ENCODE assay signal across 8 mouse cellular contexts in the genomic region with DNA sequence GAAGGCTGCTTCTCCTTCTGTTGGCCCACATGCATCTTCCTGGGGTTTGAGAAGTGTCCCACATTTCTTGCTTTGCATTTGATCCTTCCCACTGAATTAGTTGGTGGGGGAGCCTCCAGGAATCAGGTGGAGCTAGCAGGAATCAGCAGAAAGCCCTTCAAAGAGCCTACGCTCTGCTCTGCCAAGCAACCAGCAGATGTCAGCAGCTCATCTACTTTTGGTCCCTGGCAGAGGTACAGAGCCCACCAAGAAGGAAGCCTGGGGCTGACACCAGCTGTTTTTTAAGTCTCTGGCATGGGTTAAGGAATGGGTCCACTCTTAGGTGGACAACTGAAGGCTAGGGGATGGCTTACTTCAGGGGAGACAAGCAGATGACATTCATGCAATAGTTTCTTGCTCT.
DNase-seq lines count a peak whose midpoint lies in the region; ATAC-seq and TF ChIP-seq lines count a peak whose summit lies in the region.

No protein-coding gene starts in this region.

- peak; percentile 44 for TF ChIP-seq CTCF in ES-Bruce4 (IDR thresholded peaks at IDR 0.05; ENCODE audit: low read depth, low read length)

- DNase-seq in cerebellum, adult 18-20 months = peak; percentile 21 to 22
- DNase-seq in embryo, embryonic 11 days = peak; percentile 82
- peak; percentile 53 for DNase-seq in limb, embryonic 11.5 days (ENCODE audit: low spot score)
- DNase-seq in right cerebral cortex, postnatal 10 days (ENCODE audit: low spot score in 2 of 2) = peak; percentile 62 to 69
- no peak for DNase-seq in urinary bladder, postnatal 4 days (ENCODE audit: low spot score in 2 of 2)

- no peak for TF ChIP-seq EP300 in ES-Bruce4 (IDR thresholded peaks at IDR 0.05; ENCODE audit: insufficient read depth, low read depth, low read length)

- H3K9me3 ChIP-seq in ES-Bruce4 (replicated peaks; ENCODE audit: control insufficient read depth, insufficient read depth, low read length, poor library complexity, severe bottlenecking) = peaks cover 6% of the 10 kb centered on the region; the same call in 1 of the 2 replicates
- peaks cover 3% of the 10 kb centered on the region; the same call in 1 of the 2 replicates for H3K9me3 ChIP-seq in intestine, embryonic 16.5 days (ENCODE audit: control insufficient read depth, low read length)
- H3K9me3 ChIP-seq in limb, embryonic 11.5 days (ENCODE audit: control insufficient read depth, low read length) = no peaks in the 10 kb centered on the region

- no peak for TF ChIP-seq POLR2A in ES-Bruce4 (IDR thresholded peaks at IDR 0.05; ENCODE audit: insufficient read depth, low read length)

- no peak overlapping the region for H3K4me2 ChIP-seq in intestine, embryonic 16.5 days (ENCODE audit: low read depth, low read length)
- no peak overlapping the region for H3K4me2 ChIP-seq in limb, embryonic 11.5 days (ENCODE audit: low read depth, severe bottlenecking)

- H3K27ac ChIP-seq in ES-Bruce4 (ENCODE audit: insufficient read depth, low read length) = no peak overlapping the region
- no peak overlapping the region for H3K27ac ChIP-seq in intestine, embryonic 16.5 days (ENCODE audit: low read length)
- H3K27ac ChIP-seq in limb, embryonic 11.5 days (replicated peaks; ENCODE audit: low read depth, low read length) = no peak overlapping the region

- no peaks in the 10 kb centered on the region for H3K4me1 ChIP-seq in ES-Bruce4 (ENCODE audit: control insufficient read depth, insufficient read depth, low read length)
- H3K4me1 ChIP-seq in intestine, embryonic 16.5 days (ENCODE audit: control insufficient read depth, insufficient read depth, low read length) = no peaks in the 10 kb centered on the region
- H3K4me1 ChIP-seq in limb, embryonic 11.5 days (ENCODE audit: control insufficient read depth, insufficient read depth, low read length) = no peaks in the 10 kb centered on the region

- WGBS in intestine, embryonic 16.5 days = 12% methylated on average over 1 of the region's 1 CpGs
- 22% methylated on average over 1 of the region's 1 CpGs for WGBS in limb, embryonic 11.5 days

- H3K36me3 ChIP-seq in ES-Bruce4 (ENCODE audit: control insufficient read depth, insufficient read depth, low read length, poor library complexity, severe bottlenecking) = no peaks in the 10 kb centered on the region
- no peaks in the 10 kb centered on the region for H3K36me3 ChIP-seq in intestine, embryonic 16.5 days (ENCODE audit: control insufficient read depth, insufficient read depth, low read length)
- no peaks in the 10 kb centered on the region for H3K36me3 ChIP-seq in limb, embryonic 11.5 days (ENCODE audit: control insufficient read depth, insufficient read depth, low read length)

- ATAC-seq in cerebellum, adult (ENCODE audit: insufficient number of reproducible peaks, low FRiP score, low TSS enrichment) = no peak
- peak; percentile 56; the same call in 1 of the 2 replicates for ATAC-seq in intestine, embryonic 16.5 days
- no peak for ATAC-seq in limb, embryonic 11.5 days (ENCODE audit: insufficient number of reproducible peaks, low FRiP score, low TSS enrichment, low read depth)

- H3K4me3 ChIP-seq in ES-Bruce4 (ENCODE audit: low read depth, low read length) = no peak overlapping the region
- no peak overlapping the region for H3K4me3 ChIP-seq in intestine, embryonic 16.5 days (ENCODE audit: low read length)
- H3K4me3 ChIP-seq in limb, embryonic 11.5 days (ENCODE audit: low read depth, low read length) = no peak overlapping the region

- H3K9ac ChIP-seq in ES-Bruce4 (ENCODE audit: low read depth, poor library complexity, severe bottlenecking) = no peak overlapping the region
- H3K9ac ChIP-seq in intestine, embryonic 16.5 days (ENCODE audit: low read depth, low read length) = no peak overlapping the region
- no peak overlapping the region for H3K9ac ChIP-seq in limb, embryonic 11.5 days (ENCODE audit: low read length)

- H3K27me3 ChIP-seq in ES-Bruce4 (ENCODE audit: control insufficient read depth, insufficient read depth, low read length, poor library complexity, severe bottlenecking) = no peaks in the 10 kb centered on the region
- no peaks in the 10 kb centered on the region for H3K27me3 ChIP-seq in intestine, embryonic 16.5 days (replicated peaks; ENCODE audit: control insufficient read depth, insufficient read depth, low read length)
- H3K27me3 ChIP-seq in limb, embryonic 11.5 days (ENCODE audit: control insufficient read depth, insufficient read depth, low read length) = no peaks in the 10 kb centered on the region

Comparison
In these comparisons a context has a peak if more than half of its experiments do, and no peak if none do; other contexts are left out.
1. DNase-seq: peak in cerebellum, adult 18-20 months (2 of 2), embryo, embryonic 11 days (single experiment), limb, embryonic 11.5 days (single experiment) and right cerebral cortex, postnatal 10 days (2 of 2); none in urinary bladder, postnatal 4 days (0 of 2).